Mouse (Mus musculus) lung, postnatal 0 days (tissue): Measurements from ENCODE around the gene Rbms1.

ENCODE experiments used
- CTCF ChIP-seq: IDR thresholded peaks from 2 replicates; pipeline ENCODE4 v1.5.1; 2016; ENCODE audit warnings: antibody characterized with exemption, mild to moderate bottlenecking
- EP300 ChIP-seq: IDR thresholded peaks from 2 replicates; pipeline ENCODE4 v1.6.1; 2016; ENCODE audit warnings: antibody characterized with exemption, mild to moderate bottlenecking, control low read depth

GRCm38 (mm10) chr2:60800921-60801558 is 162.0 kb downstream of the Rbms1 start:
- no peak for TF ChIP-seq CTCF
- no peak for TF ChIP-seq EP300
